Mouse (Mus musculus) large intestine, adult 2 months (tissue): ENCODE results near the gene Fzd4. TPM values are rescaled to one million over a fixed set of nuclear protein-coding genes. Genes with fewer than 3 reads are reported as not detected.
A peak's percentile ranks its signal among the peaks of the same experiment; 100 is the strongest.

Experiments
- DNase-seq: peaks from one replicate; pipeline ENCODE4 v3.0.0-alpha.2; 2012; ENCODE audit warnings: low read depth, low spot score
- WGBS: fragments of 180-500 bp; shearing (Covaris S2); methylation state at CpG from one replicate; pipeline ENCODE4 v1.1.7; 2018; 5-methylcytosine and 5-hydroxymethylcytosine counted together
- polyA plus RNA-seq: library from polyadenylated mRNA; depleted of rRNA; stranded (reverse); fragments of >200 nt; gene quantifications from 2 replicates; pipeline ENCODE4 v1.2.3, GENCODE M21; 2012

The Fzd4 gene
- polyA plus RNA-seq, 1 experiment = 2.1 TPM

DNA sequence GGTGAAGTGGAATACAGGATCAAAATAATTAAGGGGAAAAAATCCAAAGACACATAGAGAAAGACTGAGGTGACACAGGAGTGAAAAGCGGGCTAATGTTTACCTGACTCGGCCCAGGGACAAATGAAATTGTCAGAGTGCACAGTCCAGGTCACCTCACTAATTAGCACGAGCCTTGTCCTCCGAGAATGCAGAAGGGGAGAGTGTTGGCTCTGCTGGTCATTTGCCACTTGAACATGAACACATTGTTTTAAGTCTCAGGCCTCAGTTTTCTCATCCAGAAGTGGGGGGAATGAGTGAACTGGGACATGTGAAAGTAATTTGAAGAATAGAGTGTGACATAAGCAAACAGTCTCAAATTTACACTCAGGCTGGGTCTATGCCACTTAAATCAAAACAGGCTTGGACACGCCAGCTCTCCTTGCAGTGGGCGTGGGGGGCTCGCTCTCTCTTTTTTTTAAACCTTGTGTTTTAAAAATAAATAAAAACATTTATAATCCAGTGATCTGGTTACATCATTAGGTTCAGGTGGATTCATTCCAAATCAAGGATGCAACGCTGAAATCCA lies 19.6 kb downstream of the Fzd4 start:
- 69% methylated on average over 8 of the region's 8 CpGs for WGBS

DNA sequence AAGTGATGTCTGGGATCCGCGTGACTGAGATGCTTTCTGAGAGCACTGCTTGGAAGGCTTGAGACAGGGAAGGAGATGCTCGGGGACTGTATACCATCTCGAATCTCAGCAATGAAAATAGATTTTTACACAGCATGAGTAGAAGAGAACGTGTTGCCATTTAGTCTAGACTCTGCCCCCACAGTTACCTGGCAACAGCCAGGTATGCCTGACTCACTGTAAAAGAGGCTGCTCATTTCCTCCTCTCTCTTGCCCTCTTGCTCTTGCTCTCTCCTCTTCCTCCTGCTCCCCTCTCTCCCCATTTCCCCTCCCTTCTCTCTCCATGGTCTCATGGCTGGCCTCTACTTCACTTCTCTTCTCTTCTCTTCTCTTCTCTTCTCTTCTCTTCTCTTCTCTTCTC lies 20.5 kb downstream of the Fzd4 start:
- WGBS = 64% methylated on average over 5 of the region's 5 CpGs

More for the DNA sequence above, 19.6 kb downstream of the Fzd4 start:
- no peak for DNase-seq

DNA sequence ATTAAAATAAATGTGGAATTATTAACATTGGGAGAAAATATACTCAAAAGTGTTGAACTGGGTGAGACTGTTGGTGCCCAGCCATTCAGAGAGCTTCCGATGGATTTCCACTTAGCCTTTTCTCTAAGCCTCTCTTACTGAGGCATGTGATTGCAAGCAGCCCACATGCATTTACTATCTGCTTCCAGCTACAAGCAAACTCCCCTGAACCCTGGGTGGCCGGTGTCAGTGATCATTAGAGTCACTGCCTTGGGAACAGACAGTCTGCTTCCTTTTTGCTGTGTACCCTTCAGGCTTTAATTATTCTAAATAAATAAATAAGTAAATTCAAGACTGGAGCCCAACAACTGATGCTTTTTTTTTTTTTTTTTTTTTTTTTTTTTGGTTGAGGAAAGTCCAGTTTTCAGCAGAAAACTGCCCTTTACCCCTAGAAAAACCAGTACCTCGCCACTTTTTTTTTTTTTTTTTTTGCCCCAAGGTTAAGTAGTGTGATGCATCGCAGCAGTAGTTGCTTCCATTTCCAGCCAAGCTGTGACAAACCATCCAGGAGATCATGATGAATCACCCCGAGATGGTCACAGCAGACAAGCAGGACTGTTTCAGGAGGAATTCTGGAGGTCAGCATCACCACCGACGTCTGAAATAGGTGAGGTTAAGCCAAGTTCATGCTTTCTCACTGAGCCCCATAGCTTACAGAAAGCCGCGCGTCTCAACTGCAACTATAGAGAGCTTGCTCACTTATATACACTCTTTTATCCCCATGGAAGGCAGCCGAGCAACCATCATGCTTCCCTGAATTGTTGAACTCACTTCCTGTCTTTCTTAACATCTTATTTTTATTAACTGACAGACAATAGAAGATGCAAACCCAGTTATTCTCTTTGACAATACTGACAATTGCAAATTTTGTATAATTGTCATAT lies 21.9 kb downstream of the Fzd4 start:
- no peak for DNase-seq

More for the DNA sequence above, 20.5 kb downstream of the Fzd4 start:
- no peak for DNase-seq

DNA sequence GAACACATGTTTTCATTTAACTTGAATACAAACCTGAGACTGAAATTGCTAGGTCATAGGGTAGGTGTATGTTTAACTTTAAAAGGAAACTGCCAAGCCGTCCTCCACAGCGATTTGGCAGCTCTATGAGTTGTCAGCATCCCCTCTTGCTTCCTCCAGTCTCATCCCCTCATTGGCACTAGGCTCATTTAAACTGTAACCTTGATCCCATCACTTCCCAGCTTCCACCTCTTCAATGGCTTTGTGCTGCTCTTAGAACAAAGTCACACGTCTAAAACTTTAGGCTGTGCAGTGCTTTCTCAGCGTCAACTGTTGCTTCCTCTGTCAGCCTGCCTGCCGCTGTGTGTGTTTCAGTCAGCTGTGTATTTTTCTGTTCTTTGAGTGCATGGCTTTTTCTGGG lies 22.9 kb downstream of the Fzd4 start:
- DNase-seq = no peak
- WGBS = 31% methylated on average over 5 of the region's 5 CpGs

More for the DNA sequence above, 21.9 kb downstream of the Fzd4 start:
- 56% methylated on average over 11 of the region's 11 CpGs for WGBS

DNA sequence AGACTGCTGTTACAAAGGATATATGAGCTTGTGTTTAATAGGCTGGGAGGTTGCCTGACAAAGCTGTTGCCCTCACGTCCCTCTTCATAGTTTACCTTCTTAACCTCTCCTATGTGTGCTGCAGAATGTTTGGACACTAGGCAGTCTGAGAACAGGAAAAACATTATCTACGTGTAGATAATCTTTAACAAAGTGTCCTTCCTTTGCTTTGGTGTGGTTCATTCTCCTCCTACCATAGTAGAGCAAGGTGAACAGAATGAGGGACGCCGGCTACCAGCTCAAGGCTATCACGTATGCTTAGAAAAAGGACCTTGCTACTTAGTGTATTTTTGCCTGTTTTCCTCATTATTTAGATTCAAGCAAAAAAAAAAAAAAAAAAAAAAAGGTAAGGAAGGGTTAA lies 24.6 kb downstream of the Fzd4 start:
- DNase-seq = no peak
- 26% methylated on average over 5 of the region's 5 CpGs for WGBS

DNA sequence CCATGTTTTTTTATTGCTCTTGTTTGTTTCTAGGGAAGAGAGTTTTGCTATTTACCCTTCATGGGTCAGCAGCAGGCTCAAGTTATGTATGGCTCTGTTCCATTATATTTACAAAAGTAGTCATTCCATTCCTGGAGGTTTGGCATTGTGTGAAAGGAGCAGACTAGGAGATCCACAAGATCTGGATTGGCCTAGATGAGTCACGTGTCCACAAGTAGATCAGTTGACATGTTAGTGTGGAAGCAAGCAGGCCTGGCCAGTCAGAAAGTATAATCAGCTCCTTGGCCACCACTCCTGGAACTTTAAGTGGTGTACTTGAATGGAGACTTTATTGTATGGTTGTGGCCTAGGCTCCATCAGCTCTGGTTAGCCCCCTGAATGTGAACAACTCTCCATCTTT lies 25.2 kb downstream of the Fzd4 start:
- no peak for DNase-seq
- 75% methylated on average over 1 of the region's 1 CpGs for WGBS

DNA sequence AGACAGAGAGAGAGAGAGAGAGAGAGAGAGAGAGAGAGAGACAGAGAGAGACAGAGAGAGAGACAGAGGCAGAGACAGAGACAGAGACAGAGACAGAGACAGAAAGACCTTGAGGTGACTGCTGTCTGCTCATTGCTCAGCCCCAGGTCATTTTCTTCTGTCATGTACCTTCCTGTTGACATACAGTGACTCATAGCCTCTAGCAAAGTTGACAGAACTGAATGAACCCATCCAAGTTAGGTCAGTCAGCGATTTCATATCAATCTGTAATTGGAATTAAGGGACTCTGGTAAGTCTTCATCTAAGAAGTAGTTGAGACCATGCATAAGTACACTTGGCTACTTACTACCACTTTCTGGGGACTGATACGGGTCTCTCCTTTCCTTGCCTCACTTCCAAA lies 27.0 kb downstream of the Fzd4 start:
- no peak for DNase-seq

DNA sequence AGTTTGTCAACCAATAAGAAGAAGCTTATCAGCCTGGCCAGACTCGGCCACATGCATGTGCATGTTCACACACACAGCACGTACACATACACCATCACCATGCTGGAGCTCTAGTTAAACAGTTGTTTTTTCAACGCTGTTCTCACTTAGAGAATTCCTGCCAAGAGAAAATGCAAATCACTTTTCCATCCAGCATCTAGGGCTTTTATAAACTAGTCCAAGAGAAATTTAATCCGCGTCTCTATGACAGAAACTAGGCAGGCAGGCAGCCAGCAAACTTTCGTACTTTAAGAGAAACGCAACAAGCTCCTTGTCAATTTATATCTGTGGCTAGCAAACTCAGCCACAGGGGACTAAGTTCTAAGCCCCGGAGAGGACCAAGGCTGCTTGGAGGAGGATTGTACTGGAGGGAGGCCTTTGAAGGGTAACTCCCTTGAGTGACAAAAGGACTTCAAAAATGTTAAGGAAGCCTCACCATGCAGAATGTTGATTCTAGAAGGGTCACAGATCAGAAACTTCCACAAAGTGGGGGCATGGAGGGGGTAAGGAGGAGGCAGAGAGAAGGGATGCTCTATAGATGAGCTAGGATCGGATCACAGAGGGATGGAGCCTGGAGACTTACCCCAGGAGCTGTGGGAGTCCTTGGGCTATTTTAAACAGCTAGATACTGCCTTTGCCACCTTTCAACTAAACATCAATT lies 29.2 kb downstream of the Fzd4 start:
- WGBS = 66% methylated on average over 9 of the region's 9 CpGs
- no peak for DNase-seq

More for the DNA sequence above, 27.0 kb downstream of the Fzd4 start:
- WGBS = 76% methylated on average over 2 of the region's 2 CpGs

DNA sequence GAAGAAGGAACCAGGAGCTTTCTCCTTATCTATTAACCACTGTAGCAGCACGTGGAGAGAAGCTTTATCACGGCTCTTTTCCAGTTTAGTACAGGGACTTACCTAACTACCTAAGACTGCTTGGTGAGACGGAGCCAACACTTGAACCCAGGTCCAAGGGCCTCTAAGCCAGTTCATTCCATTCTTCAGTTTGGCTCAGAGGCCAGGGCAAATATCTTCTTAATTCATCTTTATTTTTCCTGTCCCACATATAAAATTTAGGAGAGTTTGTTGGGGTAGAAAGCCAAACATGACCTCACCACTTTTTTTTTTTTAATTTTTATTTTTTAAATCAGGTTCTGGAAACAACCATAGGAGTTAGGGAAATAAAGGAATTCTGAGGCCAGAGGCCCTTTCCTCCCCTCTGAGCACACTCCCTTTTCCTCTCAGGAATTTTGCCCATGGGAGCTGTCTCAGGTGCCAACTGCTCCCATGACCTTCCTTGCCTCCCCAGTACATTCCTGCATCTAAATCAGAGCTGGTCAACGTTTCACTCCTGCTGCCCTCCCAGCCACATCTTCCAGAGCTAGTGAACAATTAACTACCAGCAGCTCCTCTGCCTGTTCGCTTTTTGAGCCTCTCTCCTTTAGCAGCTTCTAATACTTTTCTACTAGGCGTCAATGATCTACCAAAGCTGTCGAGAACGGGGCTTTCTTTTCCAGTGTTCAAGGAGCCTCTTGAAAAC lies 29.9 kb downstream of the Fzd4 start:
- DNase-seq = no peak
- 45% methylated on average over 8 of the region's 8 CpGs for WGBS

DNA sequence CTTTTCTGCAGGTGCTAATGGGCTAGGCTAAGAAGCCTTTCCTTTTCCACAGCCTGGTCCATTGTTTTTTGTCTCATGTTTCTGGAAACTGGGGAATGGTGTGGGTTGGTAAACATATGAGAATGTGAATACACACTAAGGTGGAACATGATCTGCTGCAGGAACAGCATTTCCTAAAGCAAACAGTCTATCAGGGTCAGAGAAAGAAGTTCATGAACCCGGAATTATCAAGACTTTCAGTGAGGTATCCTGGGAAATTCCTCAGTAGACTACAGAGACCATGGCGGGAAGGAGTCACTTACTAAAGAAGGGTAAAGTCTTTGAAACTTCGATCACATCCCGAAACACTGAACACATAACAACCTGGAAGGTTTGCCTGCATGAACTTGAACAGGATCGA lies 32.2 kb downstream of the Fzd4 start:
- DNase-seq = no peak
- WGBS = 71% methylated on average over 5 of the region's 5 CpGs

DNA sequence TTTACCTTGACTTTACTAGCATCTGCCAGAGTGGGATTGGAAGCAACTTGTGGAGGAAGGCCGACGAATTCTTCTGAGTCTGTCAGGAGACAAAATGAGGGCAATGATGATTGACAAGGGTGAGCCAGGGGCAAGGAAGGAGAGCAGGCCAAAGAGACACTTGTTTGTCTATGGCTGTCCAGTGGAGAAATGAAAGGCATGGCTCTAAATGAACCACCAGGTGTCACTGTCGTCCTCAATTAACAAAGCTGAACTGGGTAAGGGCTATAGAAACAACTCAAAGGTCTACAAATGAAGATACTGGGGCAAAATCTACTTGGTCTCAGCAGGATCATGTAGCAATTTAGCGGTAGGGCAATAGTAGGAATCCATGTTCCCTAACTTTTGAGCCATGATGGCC lies 33.4 kb downstream of the Fzd4 start:
- WGBS = 38% methylated on average over 4 of the region's 4 CpGs
- peak; percentile 31 for DNase-seq

DNA sequence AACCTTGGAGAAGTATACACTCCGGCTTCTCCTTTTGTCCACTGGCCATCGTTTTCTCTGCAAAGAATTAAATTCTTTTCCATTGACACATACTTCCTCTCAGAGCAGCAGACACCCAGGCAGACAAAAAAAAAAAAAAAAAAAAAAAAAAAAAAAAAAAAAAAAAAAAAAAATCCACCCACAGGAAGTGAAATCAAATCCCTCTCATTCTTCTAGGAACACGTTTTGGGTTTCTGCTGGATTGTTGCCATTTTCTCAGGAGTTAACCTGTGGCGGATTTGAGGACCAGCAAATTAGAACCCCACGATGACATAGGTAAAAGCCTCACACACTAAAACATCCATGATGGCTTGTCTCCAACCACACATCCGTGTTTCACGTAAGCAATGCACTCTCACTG lies 37.1 kb downstream of the Fzd4 start:
- 62% methylated on average over 7 of the region's 7 CpGs for WGBS
- no peak for DNase-seq

DNA sequence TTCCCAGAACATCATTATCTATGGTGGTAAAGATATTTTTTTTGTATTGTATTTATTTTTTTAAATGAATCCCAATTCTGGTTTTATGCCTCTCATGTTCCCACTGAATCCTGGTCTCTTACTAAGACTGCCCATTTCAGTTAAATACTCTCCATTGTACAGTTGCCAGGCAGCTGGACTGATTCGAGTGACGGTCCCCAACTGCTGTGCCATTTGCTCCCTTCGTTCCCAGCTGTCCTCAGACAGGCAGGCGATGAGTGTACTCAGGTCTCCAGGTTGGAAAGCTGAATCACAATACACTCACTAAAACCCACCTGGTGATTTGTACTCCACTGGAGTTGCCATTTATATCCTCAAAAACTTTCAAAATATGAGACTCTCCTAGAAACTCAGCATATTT lies 38.1 kb downstream of the Fzd4 start:
- WGBS = 84% methylated on average over 4 of the region's 4 CpGs
- no peak for DNase-seq

DNA sequence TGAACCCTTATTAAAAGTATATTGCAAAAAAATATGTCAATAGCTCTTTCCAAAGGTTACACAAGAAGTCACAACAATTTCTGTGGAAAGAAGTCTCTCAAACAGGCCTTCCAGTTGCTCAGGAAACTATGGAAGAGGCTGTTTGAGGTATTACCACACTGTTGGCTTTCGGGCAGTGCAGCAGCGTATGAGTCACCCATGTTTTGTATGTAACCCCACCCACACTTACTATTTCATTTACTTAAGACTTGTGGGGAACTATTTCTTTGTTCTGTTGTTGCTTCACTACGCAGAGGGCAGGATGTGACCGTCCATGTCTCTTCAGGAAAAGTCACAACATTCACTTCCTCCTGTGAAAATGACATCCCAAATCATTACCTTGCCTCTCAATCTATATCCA lies 41.0 kb downstream of the Fzd4 start:
- DNase-seq = no peak
- WGBS = 27% methylated on average over 4 of the region's 4 CpGs

DNA sequence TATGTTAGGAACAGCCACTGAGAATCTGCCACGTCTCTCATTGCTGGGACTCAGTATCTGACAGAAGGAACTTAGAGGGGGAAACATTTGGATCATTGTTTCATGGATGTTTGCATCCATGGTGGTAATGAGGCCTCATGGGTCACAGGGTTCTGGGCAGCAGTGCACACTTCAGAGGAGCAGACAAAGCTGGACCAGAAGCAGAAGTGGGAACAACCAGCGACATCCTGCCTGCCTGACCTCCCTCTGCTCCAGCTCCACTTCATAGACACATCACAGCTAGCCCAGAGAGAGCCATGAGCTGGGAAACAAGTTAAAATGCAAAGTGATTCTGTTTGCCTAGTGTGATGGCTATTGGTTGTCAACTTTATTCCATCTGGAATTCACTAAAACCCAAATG lies 46.2 kb downstream of the Fzd4 start:
- DNase-seq = no peak
- WGBS = 61% methylated on average over 2 of the region's 2 CpGs

DNA sequence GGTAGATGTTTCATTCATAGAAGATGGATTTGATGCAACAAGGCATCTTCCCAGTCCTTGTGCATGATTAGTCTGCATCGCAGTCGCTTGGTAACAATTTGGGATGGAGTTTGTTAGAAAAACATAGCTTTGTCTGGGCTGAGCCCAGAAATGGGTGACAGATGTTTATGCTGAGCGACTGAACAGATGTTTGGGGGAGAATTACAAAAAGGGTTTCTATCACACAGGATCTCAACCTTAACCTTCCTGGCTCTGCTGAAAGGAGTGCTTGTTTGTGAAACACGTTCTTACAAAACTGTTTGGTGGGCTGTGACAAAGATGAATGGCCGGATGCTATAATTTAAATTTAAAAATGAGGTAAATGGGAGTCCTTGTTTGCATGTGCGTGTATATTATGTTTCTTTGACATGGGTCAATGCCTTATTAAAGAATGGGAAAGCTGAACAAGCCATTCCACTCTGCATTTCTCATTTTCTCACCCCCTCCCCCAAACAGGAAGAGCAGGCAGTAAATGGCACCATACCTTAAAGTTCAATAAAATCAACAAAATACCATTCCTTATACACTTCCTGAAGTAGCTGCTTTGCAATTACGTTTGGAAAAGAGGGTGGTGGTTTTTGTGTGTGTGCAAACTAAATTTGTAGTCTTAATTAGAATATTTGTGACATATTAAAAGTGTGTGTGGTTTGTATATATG lies 52.4 kb downstream of the Fzd4 start:
- no peak for DNase-seq
- WGBS = 52% methylated on average over 7 of the region's 7 CpGs

DNA sequence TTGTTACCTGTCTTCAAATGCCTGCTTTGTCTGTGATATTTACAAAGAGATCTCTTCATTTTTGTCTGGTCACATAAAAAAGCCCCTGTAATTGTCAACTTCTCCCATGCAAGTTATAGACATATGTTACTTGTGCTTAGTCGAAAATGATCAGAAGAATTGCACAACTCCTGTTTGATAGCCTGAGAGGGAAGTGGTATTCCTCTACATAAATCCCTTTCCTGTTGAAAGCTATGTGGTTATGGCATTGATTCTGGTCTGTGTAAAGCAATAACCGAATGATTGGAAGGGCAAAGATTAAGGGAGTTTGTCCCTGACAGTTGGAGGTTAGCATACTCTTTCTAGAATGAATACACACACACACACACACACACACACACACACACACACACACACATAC lies 55.5 kb downstream of the Fzd4 start:
- WGBS = 27% methylated on average over 2 of the region's 2 CpGs
- no peak for DNase-seq

DNA sequence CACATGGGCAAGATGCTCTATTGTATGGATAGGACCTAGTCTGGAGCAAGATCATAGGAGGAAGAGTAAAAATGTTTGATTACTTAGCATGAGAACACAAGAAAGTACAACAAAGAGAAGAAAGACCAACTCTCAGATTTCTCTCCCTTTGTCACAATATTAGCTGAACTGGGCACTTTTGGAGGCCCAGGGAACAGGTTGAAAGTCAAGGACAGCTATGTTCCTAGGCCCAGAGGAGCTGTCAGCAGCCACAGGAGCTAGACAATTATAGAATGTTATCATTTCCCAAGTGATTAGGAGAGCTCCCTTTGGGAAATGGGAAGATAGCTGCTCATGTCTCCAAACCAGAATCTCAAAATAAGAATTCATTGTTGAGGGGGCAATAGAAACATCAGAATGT lies 56.8 kb downstream of the Fzd4 start:
- no peak for DNase-seq

DNA sequence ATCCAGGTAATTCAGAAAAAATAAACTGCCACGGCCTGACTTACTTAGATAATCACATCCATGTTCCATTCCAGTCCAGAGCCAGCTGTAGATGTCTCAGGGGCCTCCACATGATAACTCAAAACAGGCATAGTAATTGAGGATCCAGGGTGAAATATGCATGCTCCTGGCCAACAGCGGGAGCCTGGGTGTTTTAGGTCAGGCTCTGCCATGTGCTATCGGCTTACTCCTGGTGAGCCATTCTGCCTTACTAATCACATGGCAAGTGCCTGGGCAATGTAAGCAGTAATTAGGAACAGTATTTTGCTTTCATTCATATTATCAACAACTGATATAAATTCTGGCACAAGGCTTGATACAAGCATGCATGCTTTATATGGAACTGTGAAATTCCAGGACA lies 57.2 kb downstream of the Fzd4 start:
- DNase-seq = no peak
- WGBS = 88% methylated on average over 3 of the region's 3 CpGs
